Mouse (Mus musculus): ENCODE measurements at regions not wholly inside any gene's neighbourhood (a gene's known extent, or its start where the extent isn't known, plus 50 kb on each side); places are given as distances from the start of the nearest gene placed in this dataset.

- no peak for DNase-seq (ENCODE audit: low read depth, low spot score)
These were observed 234.3 kb upstream of the Gpc5 start for GRCm38 (mm10) chr14:114857689-114858088.

GRCm38 (mm10) chr14:114863585-114863984 is 228.4 kb upstream of the Gpc5 start:
- DNase-seq (ENCODE audit: low read depth, low spot score), result no peak

GRCm38 (mm10) chr14:114864102-114864501 is 227.9 kb upstream of the Gpc5 start:
- DNase-seq (ENCODE audit: low read depth, low spot score), result no peak

- no peak for DNase-seq (ENCODE audit: low read depth, low spot score)
These were observed 222.8 kb upstream of the Gpc5 start for GRCm38 (mm10) chr14:114869233-114869632.

GRCm38 (mm10) chr14:114875101-114875500 is 216.9 kb upstream of the Gpc5 start:
- DNase-seq (ENCODE audit: low read depth, low spot score), result no peak

- no peak for DNase-seq (ENCODE audit: low read depth, low spot score)
These were observed 215.6 kb upstream of the Gpc5 start for GRCm38 (mm10) chr14:114876427-114876826.

GRCm38 (mm10) chr14:114877477-114877876 is 214.5 kb upstream of the Gpc5 start:
- no peak for DNase-seq (ENCODE audit: low read depth, low spot score)

GRCm38 (mm10) chr14:114880291-114880690 is 211.7 kb upstream of the Gpc5 start:
- no peak for DNase-seq (ENCODE audit: low read depth, low spot score)

- no peak for DNase-seq (ENCODE audit: low read depth, low spot score)
These were observed 187.9 kb upstream of the Gpc5 start for GRCm38 (mm10) chr14:114904109-114904508.

GRCm38 (mm10) chr14:114912271-114912670 is 179.7 kb upstream of the Gpc5 start:
- no peak for DNase-seq (ENCODE audit: low read depth, low spot score)

GRCm38 (mm10) chr14:114913238-114913637 is 178.8 kb upstream of the Gpc5 start:
- no peak for DNase-seq (ENCODE audit: low read depth, low spot score)

- no peak for DNase-seq (ENCODE audit: low read depth, low spot score)
These were observed 146.3 kb upstream of the Gpc5 start for GRCm38 (mm10) chr14:114945744-114946143.

GRCm38 (mm10) chr14:114946321-114946720 is 145.7 kb upstream of the Gpc5 start:
- no peak for DNase-seq (ENCODE audit: low read depth, low spot score)

- no peak for DNase-seq (ENCODE audit: low read depth, low spot score)
These were observed 143.5 kb upstream of the Gpc5 start for GRCm38 (mm10) chr14:114948341-114949155.

- DNase-seq (ENCODE audit: low read depth, low spot score), result no peak
These were observed 142.9 kb upstream of the Gpc5 start for GRCm38 (mm10) chr14:114949156-114949496.

GRCm38 (mm10) chr14:114952280-114952679 is 139.7 kb upstream of the Gpc5 start:
- no peak for DNase-seq (ENCODE audit: low read depth, low spot score)

- DNase-seq (ENCODE audit: low read depth, low spot score), result no peak
These were observed 138.8 kb upstream of the Gpc5 start for GRCm38 (mm10) chr14:114953070-114953665.

- DNase-seq (ENCODE audit: low read depth, low spot score), result no peak
These were observed 137.7 kb upstream of the Gpc5 start for GRCm38 (mm10) chr14:114954287-114954686.

- no peak for DNase-seq (ENCODE audit: low read depth, low spot score)
These were observed 136.4 kb upstream of the Gpc5 start for GRCm38 (mm10) chr14:114955572-114955971.

- no peak for DNase-seq (ENCODE audit: low read depth, low spot score)
These were observed 131.7 kb upstream of the Gpc5 start for GRCm38 (mm10) chr14:114960273-114960672.

- DNase-seq (ENCODE audit: low read depth, low spot score), result no peak
These were observed 126.1 kb upstream of the Gpc5 start for GRCm38 (mm10) chr14:114965941-114966340.

- DNase-seq (ENCODE audit: low read depth, low spot score), result no peak
These were observed 123.0 kb upstream of the Gpc5 start for GRCm38 (mm10) chr14:114969020-114969419.

- DNase-seq (ENCODE audit: low read depth, low spot score), result no peak
These were observed 110.9 kb upstream of the Gpc5 start for GRCm38 (mm10) chr14:114981120-114981519.
